Mouse (Mus musculus) leukemia stem cell, adult 10-12 weeks (primary cell): ENCODE results near the gene Olfr527. TPM values are rescaled to one million over a fixed set of nuclear protein-coding genes. Genes with fewer than 3 reads are reported as not detected.

ENCODE experiments used
- polyA plus RNA-seq: library from polyadenylated mRNA; stranded (reverse); fragments of >175 nt; gene quantifications from 2 replicates; pipeline ENCODE4 v1.2.3, GENCODE M21; 2012; ENCODE audit warnings: low replicate concordance

Gene Olfr527
- not detected in 2 replicates for polyA plus RNA-seq

DNA sequence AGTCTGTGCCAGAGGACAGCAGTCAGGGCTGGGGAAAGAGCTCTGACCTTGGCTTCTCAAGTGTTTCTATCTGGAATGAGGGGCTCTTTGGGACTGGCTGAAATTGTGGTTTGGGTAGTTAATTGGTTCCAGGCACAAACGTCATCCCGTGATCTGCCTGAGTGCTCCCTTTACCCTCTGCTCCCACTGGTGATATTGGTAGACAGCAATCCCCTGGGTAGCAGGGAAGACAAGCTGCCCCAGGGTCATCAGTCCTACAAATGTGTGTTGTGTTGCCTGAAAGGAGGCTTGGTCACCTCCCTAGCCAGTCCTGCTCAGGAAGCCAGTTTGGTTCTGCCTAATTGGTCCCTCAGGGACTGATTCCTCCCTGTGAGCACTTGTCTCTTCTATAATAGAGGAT lies at the start of gene Olfr527:
Gene Olfr527 (plus strand): TSS at position 301 of the 400 bp plus-strand sequence.

DNA sequence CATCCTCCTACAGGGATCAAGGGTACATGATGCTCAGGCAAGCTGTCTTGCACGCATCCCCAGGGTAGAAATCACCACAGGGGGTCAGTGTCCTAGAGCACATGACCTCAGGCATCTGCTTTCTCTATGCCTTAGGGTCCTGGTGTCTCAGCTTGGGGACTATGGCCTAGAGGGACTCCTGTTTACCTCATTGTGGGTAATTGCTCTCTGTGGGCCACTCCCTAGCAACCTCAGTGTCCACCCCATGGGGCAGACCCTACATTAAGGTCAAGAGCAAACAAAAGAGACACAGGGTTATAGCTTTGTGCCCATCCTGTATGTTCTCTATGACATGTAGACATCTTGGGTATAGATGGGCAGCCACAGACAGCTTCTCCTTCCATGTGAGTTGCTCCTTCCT lies 13.3 kb upstream of the Olfr527 start, which contains the start of gene Olfr525:
Gene Olfr525 (plus strand): TSS at position 301 of the 400 bp plus-strand sequence.

DNA sequence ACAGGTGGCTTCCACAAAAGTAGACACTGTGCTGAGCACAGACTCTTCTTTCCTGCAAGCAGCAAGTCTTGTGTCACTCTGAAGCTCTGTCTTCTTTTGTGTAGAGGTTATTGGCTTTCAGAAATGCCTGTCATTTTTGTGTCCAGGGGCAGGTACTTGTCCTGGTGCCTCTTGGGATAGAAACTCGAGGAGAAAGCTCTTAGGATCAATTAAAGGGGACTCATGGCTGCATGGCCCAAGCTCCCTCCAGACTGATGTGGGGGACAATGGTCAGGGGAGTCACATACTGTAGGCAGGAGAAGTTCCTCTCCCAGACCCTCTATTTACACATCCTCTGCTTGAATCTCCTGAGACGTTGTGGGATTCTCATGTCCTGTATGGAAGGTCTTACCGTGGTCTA lies 27.8 kb downstream of the Olfr527 start, which contains the start of gene Olfr60:
Gene Olfr60 (minus strand): TSS at position 101 of the 400 bp plus-strand sequence.

DNA sequence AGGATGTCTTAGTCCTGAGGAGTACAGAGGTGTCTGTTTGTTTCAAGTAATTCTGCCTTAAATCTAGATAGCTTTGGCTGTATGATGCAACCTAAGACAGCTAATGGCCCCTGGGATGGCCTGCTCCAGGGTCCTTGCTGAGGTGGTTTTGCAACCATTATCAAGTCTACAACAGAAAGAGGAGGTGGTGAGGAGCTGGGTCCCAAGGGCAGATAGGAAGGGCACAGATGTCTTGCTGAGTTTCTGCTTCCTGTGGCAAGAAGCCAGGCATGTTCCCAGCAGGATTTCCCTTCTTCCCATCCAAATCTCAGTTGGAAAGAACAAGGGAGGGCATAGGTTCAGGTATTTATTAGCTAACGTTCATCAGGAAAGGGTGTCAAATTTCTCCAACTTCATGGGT lies 42.4 kb downstream of the Olfr527 start, which contains the start of gene Olfr530:
Gene Olfr530 (minus strand): TSS at position 101 of the 400 bp plus-strand sequence.

Other genes with a start within 250 kb of the Olfr527 start
- gene Prap1, start 240.6 kb upstream of the Olfr527 start, polyA plus RNA-seq, result not detected in 2 replicates
- 22.3 and 34.2 TPM in 2 replicates for gene Fuom, start 231.6 kb upstream of the Olfr527 start, polyA plus RNA-seq
- 2.6 and 4.2 TPM in 2 replicates for gene Paox, start 218.2 kb upstream of the Olfr527 start, polyA plus RNA-seq
- gene Echs1, start 217.5 kb upstream of the Olfr527 start, polyA plus RNA-seq, result 2.1 and 6.3 TPM in 2 replicates
- 5.5 and 5.9 TPM in 2 replicates for gene Mtg1, start 196.5 kb upstream of the Olfr527 start, polyA plus RNA-seq
- not detected in 2 replicates for gene Sprn, start 179.1 kb upstream of the Olfr527 start, polyA plus RNA-seq
- not detected in 2 replicates for gene Olfr522, start 169.3 kb upstream of the Olfr527 start, polyA plus RNA-seq
- not detected in 2 replicates for gene Olfr523, start 160.8 kb upstream of the Olfr527 start, polyA plus RNA-seq
- not detected in 2 replicates for gene Olfr524, start 128.1 kb upstream of the Olfr527 start, polyA plus RNA-seq
- gene Cd163l1, start 115.8 kb upstream of the Olfr527 start, polyA plus RNA-seq, result 0.07 TPM in 1 of 2 replicates, not detected in the other
- 0.05 and 0.08 TPM in 2 replicates for gene 5830411N06Rik, start 86.7 kb upstream of the Olfr527 start, polyA plus RNA-seq
- not detected in 2 replicates for gene Olfr525, start 13.2 kb upstream of the Olfr527 start, polyA plus RNA-seq
- gene Olfr60, start 27.7 kb downstream of the Olfr527 start, polyA plus RNA-seq, result 0.06 TPM in 1 of 2 replicates, not detected in the other
- not detected in 2 replicates for gene Olfr530, start 42.3 kb downstream of the Olfr527 start, polyA plus RNA-seq
- not detected in 2 replicates for gene Olfr531, start 68.9 kb downstream of the Olfr527 start, polyA plus RNA-seq
- gene Olfr532, start 87.6 kb downstream of the Olfr527 start, polyA plus RNA-seq, result not detected in 2 replicates
- not detected in 2 replicates for gene Olfr533, start 129.4 kb downstream of the Olfr527 start, polyA plus RNA-seq
- gene Olfr535, start 150.2 kb downstream of the Olfr527 start, polyA plus RNA-seq, result not detected in 2 replicates
- not detected in 2 replicates for gene Olfr536, start 173.4 kb downstream of the Olfr527 start, polyA plus RNA-seq
- gene Olfr538, start 233.9 kb downstream of the Olfr527 start, polyA plus RNA-seq, result not detected in 2 replicates